Mouse (Mus musculus) gonadal fat pad, adult 2 months (tissue): ENCODE results near the gene OR5BS1P. TPM values are rescaled to one million over a fixed set of nuclear protein-coding genes. Genes with fewer than 3 reads are reported as not detected.
"Not testable (repeated sequence)": the region's sequence is repeated elsewhere in the genome, so short reads cannot be mapped to it uniquely, and the experiment has no call there.

Source experiments
- DNase-seq: peaks from one replicate; pipeline ENCODE4 v3.0.0-alpha.2; 2012; ENCODE audit warnings: low read depth
- polyA plus RNA-seq: library from polyadenylated mRNA; depleted of rRNA; stranded (reverse); fragments of >200 nt; gene quantifications from 2 replicates; pipeline ENCODE4 v1.2.3, GENCODE M21; 2012; rRNA removed

OR5BS1P gene
- not detected in 2 replicates for polyA plus RNA-seq

DNA sequence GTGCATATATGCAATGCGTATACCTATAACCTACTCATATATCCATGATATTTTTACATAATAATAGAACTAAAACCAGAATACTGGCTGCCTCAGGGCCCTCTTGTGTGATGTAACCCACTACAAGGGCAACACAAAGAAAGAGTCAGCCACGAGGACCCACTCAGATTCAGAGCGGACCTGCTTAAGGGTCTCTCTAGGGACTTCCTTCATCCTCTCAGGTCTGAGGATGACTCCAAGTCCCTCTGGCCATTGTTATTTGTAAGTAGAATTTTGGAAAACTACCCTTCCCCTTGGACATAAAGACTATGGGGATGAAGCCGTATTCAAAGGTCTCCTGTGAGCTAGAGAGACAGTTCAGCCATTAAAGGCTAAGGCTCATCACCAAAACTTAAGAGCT lies at the start of gene OR5BS1P:
Gene OR5BS1P, plus strand, starts transcription at position 301 of the 400 bp plus-strand sequence.
- DNase-seq, result no peak

DNA sequence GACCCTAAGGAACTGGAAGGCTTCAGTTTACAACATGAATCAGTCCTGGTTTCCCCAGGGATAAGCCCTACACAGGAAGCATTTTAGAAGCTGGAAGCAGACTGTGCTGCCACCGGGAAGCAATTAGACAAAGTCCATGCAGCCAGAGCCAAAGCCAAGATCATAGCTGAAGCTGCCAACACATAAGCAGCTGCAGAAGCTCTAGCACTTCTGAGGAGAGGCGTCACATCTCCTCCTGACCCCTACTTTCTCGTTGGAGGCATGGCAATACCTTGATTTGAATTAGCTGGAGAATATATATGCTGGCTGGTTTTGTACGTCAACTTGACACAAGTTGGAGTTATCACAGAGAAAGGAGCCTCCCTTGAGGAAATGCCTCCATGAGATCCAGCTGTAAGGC lies 48.8 kb upstream of the OR5BS1P start:
- no peak for DNase-seq

- no peak for DNase-seq
Observed at GRCm38 (mm10) chr15:98424326-98424725, 45.4 kb upstream of the OR5BS1P start.

GRCm38 (mm10) chr15:98424753-98425152 lies 44.9 kb upstream of the OR5BS1P start:
- DNase-seq, result no peak

GRCm38 (mm10) chr15:98425188-98425587 lies 44.5 kb upstream of the OR5BS1P start:
- DNase-seq, result no peak

- not testable (repeated sequence) for DNase-seq
Observed at GRCm38 (mm10) chr15:98430925-98431324, 38.8 kb upstream of the OR5BS1P start, which contains the start of gene Olfr282. Olfr282 (plus strand) TSS chr15:98431225.

GRCm38 (mm10) chr15:98444561-98444960 lies 25.1 kb upstream of the OR5BS1P start:
- no peak for DNase-seq

DNA sequence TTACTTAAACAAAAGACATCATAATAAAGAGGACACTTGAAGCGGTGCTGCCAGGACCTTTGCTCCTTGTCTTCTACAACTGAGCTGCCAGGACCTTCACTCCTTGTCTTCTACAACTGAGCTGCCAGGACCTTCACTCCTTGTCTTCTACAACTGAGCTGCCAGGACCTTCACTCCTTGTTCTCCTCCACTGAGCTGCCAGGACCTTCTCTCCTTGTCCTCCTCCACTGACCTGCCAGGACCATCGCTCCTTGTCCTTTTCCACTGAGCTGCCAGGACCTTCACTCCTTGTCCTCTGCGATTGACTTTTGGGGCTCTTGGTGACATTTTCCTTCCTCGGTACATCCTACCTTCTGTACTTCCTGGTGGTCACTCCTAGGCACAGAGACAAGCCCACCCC lies 21.2 kb upstream of the OR5BS1P start:
- no peak for DNase-seq

- DNase-seq, result no peak
Observed at GRCm38 (mm10) chr15:98452288-98452687, 17.4 kb upstream of the OR5BS1P start, which contains the start of gene Olfr281. Olfr281 (plus strand) TSS chr15:98452588.

DNA sequence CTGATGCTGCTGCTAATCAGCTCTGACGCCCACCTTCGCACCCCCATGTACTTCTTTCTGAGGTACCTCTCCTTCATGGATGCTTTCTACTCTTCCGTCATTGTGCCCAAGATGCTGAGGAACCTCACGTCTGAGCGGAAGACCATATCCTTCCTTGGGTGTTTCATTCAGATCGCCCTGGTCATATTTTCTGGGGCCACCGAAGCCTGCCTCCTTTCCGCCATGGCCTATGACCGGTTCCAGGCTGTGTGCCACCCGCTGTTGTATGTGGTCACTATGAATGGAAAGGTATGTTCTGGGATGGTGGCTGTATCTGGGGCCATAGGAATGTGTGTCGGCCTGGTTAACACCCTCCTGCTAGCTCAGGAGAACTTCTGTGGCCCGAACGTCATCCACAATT lies 1.8 kb downstream of the OR5BS1P start:
- DNase-seq, result no peak

- no peak for DNase-seq
Observed at GRCm38 (mm10) chr15:98474958-98475357, 5.3 kb downstream of the OR5BS1P start.

- DNase-seq, result no peak
Observed at GRCm38 (mm10) chr15:98475382-98475781, 5.7 kb downstream of the OR5BS1P start.

DNA sequence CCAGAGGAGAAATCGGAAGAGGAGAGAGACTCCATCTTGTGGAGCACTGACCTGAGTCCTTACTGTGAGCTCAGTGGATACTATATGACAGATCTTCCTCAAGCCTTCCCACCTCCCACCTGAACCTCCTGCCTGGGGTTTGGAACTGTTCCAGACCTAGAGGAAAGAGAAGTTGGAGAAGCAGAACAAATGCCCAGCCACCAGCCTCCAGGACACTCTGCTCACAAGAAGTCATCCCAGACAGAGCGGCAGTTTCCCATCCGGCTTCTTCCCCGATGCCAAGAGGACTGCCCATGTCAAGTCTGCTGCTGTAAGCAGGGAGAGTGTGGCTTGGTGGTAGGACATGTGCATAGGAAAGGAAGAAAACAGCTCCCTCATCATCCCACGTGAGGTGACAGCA lies 6.6 kb downstream of the OR5BS1P start:
- no peak for DNase-seq

GRCm38 (mm10) chr15:98479568-98480102 lies 9.9 kb downstream of the OR5BS1P start:
- DNase-seq, result no peak

DNA sequence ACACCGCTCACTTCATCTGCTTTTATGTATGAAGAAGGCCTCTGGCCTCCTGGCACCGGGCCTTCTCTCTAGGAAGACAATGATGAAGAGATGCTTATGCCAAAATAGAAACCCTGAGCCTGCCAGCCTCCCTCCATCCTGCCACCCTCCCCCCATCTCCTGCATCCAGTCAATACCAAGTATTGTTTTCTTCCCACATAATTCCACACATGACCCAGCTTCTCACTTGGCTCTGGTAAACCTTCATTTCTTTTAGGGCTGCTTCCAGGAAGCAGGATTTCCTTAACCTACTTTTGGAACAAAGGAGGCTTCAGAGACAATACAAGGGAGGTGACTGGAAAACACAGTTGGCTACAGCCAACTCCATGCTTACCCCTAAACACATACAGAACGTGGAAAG lies 13.0 kb downstream of the OR5BS1P start, which contains the start of gene Lalba:
Gene Lalba, minus strand, starts transcription at position 21 of the 400 bp plus-strand sequence.
- DNase-seq, result no peak

GRCm38 (mm10) chr15:98483907-98484886 lies 14.5 kb downstream of the OR5BS1P start:
- DNase-seq, result no peak

DNA sequence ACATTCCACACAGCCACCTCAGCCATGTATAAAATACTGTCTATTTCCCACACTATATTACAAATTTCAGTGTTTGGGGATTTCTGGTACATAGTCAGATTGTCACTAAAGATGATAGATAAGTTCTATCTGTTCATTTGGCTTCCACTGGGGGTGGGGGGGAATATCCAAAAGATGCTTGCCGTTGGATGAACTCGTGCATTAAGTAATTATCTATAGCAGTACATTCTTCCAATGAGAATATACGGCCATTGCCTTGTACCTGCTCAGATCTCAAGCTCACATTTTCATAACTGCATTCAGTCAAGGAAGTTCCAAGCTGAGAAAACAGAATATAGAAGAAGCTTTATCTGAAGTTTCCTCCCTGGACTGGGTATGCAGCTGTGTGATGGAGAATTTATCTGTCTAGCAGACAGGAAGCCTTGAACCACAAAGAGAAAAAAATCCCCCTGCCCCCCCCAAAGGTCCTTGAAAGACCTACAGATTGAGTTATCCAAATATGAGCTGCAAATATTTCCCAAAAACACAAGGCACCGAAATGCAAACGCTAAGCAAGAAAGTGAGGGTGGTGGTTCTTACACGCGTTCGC lies 16.8 kb downstream of the OR5BS1P start:
- no peak for DNase-seq

GRCm38 (mm10) chr15:98491332-98491731 lies 21.6 kb downstream of the OR5BS1P start:
- DNase-seq, result no peak

DNA sequence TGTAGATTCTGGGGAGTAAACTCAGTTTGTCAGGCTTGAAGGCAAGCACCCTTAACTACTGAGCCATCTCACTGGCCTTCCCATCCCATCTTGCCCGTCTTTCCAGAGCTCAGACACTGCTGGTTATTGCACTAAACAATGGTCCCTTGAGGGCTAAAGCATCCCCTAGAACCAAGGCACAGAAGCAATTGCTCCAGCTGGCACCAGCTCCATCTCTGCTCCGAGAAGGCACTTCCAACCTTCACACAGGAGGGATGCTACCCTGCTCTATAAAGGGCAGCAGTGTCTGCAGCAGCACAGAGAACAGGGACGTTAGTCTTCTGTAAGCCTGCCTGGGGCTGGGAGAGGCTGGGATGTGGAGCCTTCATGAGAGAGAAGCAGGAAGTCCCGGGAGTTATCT lies 22.4 kb downstream of the OR5BS1P start, which contains the start of gene Olfr279:
Gene Olfr279, plus strand, starts transcription at position 301 of the 400 bp plus-strand sequence.
- DNase-seq, result no peak

DNA sequence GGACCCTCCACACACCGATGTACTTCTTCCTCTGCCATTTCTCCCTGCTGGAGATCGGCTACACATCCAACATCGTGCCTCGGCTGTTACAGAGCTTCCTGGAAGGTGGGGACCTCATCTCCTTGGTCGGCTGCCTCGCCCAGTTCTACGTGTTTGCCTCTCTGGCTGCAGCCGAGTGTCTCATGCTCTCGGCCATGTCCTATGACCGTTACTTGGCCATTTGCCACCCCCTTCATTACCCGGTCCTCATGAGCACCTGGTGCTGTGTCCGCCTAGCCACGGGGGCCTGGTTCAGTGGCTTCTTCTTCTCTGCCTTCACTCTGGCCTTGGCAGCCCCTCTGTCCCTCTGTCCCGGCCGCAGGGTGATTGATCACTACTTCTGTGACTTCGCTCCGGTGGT lies 27.9 kb downstream of the OR5BS1P start:
- DNase-seq, result no peak

DNA sequence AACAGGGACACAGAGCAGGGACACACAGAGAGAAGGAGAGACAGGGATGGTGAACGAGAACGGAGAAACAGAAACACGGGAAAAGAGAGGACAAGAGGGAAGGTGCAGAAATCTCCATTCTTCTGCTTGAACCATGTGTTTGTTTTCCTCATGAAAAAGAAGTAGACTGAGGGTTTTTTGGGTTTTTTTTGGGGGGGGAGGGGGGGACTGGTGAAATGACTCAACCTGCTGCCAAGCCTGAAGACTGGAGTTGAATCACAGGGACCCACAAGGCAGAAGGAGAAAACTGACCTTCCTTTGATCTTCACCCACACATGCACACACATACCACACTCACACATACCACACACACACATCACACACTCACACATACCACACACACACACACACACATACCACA lies 33.6 kb downstream of the OR5BS1P start:
- no peak for DNase-seq

DNA sequence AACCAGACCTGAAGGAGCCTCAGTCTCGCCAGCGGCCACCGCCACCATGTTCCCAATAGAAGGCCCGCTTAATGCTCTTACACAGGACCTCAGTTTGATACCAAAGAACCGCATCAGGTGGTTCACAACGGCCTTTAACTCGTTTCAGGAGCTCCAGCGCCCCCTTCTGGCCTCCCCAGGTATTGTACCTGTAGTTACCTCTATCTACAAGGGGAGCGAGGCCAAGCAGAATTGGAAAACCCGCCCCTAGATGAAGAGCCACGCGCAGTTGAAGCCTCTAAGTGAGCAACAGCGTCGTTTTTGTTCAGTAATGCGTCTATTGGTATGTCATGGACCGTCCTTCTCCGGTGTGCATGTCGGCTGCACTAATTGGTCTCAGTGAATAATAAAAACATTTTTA lies 34.8 kb downstream of the OR5BS1P start:
- no peak for DNase-seq
